Mouse (Mus musculus) bone marrow macrophage, adult 2 months (primary cell): ENCODE measurements around the gene Ugdh. TPM values are rescaled to one million over a fixed set of nuclear protein-coding genes. Genes with fewer than 3 reads are reported as not detected.
A peak's percentile ranks its signal among the peaks of the same experiment; 100 is the strongest.

Experiments used
- H3K27ac ChIP-seq: 2 replicates; pipeline ENCODE4 v1.5.1; 2012; ENCODE audit warnings: low read depth, low read length; ENCODE audit not compliant: insufficient read depth
- H3K4me1 ChIP-seq: 2 replicates; pipeline ENCODE4 v1.6.1; 2012; ENCODE audit warnings: low read length; ENCODE audit not compliant: control insufficient read depth, insufficient read depth
- H3K4me3 ChIP-seq: 2 replicates; pipeline ENCODE4 v1.5.1; 2012; ENCODE audit warnings: mild to moderate bottlenecking, low read length, moderate library complexity; ENCODE audit not compliant: insufficient read depth
- CTCF ChIP-seq: IDR thresholded peaks from 2 replicates; pipeline ENCODE4 v1.5.1; 2012; ENCODE audit warnings: low read depth, mild to moderate bottlenecking, low read length, moderate library complexity
- POLR2A ChIP-seq: IDR thresholded peaks from 2 replicates; pipeline ENCODE4 v1.6.1; 2012; ENCODE audit warnings: mild to moderate bottlenecking, low read depth, low read length, borderline replicate concordance
- polyA plus RNA-seq: library from polyadenylated mRNA; stranded (reverse); fragments of >200 nt; gene quantifications from 2 replicates; pipeline ENCODE4 v1.2.4, GENCODE M21; 2012; ENCODE audit not compliant: missing spikeins, insufficient read depth, insufficient read length

Gene Ugdh
- polyA plus RNA-seq, 1 experiment, result 52.7 TPM

GRCm38 (mm10) chr5:65459454-65459853, 23.7 kb upstream of the Ugdh start:
- Histone ChIP-seq H3K27ac (no peak overlapping the region), H3K4me1 (peaks cover 40% of the 10 kb centered on the region), H3K4me3 (no peak overlapping the region)
- TF ChIP-seq POLR2A (no peak), CTCF (no peak)

DNA sequence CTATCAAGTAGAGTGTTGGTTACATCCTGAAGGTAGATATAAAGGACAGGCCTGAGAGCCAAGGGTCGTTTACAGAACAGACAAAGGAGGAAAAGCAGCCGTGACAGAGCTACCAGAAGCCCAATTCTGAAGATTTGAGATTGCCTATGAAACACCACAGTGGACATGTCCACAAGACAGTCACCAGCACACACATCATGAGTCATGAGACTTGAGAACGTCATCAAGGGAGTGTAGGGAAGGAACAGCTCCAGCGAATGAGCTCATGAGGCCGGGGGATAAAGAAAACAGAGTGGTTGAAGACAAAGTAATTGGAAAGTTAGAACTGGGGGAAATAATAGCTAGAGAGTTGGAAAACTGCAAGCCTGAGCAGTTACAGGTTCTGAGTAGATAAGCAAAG, 22.1 kb upstream of the Ugdh start:
- peak overlapping the region; percentile 52 for H3K27ac ChIP-seq
- no peak for TF ChIP-seq CTCF
- TF ChIP-seq POLR2A, result no peak
- H3K4me3 ChIP-seq, result no peak overlapping the region
- H3K4me1 ChIP-seq, result peaks cover 40% of the 10 kb centered on the region

- Histone ChIP-seq H3K4me1 (peaks cover 40% of the 10 kb centered on the region), H3K27ac (peak overlapping the region; percentile 52), H3K4me3 (no peak overlapping the region)
- TF ChIP-seq POLR2A, result no peak
- TF ChIP-seq CTCF, result no peak
Measured at GRCm38 (mm10) chr5:65457086-65457827, 21.5 kb upstream of the Ugdh start.

DNA sequence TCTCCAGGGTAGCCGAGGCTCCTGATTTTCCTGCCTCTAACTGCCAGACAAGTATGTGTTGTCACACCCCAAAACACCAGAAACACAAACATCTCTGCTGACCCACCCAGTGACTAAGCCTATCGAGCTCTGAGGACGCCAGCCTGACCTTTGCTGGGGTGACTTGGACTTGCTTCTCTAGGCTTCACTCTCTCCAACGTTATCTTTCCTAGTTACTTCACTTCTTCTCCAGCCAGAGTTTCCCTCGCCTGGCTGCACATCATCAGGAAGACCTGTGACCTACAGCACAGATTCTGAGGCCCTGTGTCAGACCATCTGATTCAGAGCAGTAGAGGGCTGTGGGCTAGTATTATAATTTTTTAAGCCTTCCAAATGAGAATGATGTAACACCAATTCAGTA, 19.0 kb upstream of the Ugdh start:
- H3K4me1 ChIP-seq, result peaks cover 40% of the 10 kb centered on the region
- no peak overlapping the region for H3K4me3 ChIP-seq
- TF ChIP-seq POLR2A (no peak), CTCF (no peak)
- no peak overlapping the region for H3K27ac ChIP-seq

GRCm38 (mm10) chr5:65448941-65449340, 13.2 kb upstream of the Ugdh start:
- Histone ChIP-seq H3K4me3 (no peak overlapping the region), H3K27ac (no peak overlapping the region), H3K4me1 (peaks cover 7% of the 10 kb centered on the region)
- TF ChIP-seq POLR2A, result no peak
- TF ChIP-seq CTCF, result no peak

DNA sequence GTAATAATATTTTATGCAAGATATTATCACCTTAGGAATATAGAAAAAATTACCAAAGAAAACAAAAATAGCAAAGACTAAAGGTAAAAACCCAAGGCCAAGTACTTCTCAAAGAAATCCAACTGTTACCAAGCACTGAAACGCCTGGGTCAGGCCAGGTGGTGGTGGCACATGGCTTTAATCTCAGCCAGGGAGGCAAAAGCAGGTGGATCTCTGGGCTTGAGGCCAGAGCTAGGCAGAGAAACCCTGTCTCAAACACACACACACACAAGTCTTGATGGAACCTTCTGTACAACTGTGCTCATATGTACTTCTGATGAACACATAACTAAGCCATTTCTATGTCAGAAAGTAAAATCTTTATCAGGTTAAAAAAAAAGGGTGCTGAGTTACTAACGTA, 12.1 kb upstream of the Ugdh start:
- TF ChIP-seq POLR2A (no peak), CTCF (no peak)
- Histone ChIP-seq H3K27ac (no peak overlapping the region), H3K4me3 (no peak overlapping the region), H3K4me1 (peaks cover 7% of the 10 kb centered on the region)

- TF ChIP-seq CTCF (no peak), POLR2A (no peak)
- Histone ChIP-seq H3K4me3 (no peak overlapping the region), H3K4me1 (peaks cover 7% of the 10 kb centered on the region), H3K27ac (no peak overlapping the region)
Measured at GRCm38 (mm10) chr5:65446756-65447155, 11.0 kb upstream of the Ugdh start.

DNA sequence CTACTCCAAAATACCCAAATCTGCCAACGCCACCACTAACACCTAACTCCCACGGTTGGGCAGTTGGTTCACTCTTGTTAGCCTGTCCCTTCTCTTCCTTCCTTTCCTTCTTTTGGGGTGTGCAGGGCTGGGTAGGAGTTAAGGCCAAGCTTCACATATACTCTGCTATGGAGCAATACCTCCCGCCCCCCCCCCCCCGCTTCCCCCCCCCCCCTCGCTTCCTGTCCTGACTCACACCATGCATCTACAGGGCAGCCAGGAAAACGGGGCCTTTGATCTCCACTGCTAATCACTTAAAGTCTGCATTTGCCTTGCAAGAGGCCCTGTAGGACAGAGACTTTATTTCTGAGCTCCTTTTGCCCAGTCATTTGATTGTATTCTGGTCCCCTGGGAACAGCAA, 9.2 kb upstream of the Ugdh start:
- Histone ChIP-seq H3K4me1 (peaks cover 20% of the 10 kb centered on the region), H3K27ac (0 out of 2 replicates have a peak overlapping the region, but pooled peaks have one; percentile 8), H3K4me3 (no peak overlapping the region)
- no peak for TF ChIP-seq POLR2A

DNA sequence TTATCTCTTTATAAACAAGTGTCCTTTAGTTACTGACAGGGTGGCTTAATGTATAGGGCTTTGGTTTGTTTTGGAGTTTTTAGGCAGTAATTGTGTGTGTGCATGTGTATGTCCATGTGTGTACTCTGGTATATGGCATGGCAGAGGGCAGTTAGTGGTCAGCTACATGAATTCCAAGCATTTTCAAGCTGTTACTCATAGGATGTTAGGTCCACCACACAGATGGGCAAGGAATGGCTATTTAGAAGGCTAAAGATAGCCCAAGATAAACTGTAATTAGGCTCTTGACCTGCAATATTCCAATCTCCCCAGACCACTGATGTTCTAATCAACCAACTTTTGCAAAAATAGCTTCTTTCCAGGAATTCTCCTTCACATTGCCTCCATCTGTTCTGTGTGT, 2.3 kb upstream of the Ugdh start:
- H3K4me3 ChIP-seq, result no peak overlapping the region
- peaks cover 24% of the 10 kb centered on the region for H3K4me1 ChIP-seq
- no peak overlapping the region for H3K27ac ChIP-seq
- TF ChIP-seq CTCF, result no peak
- no peak for TF ChIP-seq POLR2A

DNA sequence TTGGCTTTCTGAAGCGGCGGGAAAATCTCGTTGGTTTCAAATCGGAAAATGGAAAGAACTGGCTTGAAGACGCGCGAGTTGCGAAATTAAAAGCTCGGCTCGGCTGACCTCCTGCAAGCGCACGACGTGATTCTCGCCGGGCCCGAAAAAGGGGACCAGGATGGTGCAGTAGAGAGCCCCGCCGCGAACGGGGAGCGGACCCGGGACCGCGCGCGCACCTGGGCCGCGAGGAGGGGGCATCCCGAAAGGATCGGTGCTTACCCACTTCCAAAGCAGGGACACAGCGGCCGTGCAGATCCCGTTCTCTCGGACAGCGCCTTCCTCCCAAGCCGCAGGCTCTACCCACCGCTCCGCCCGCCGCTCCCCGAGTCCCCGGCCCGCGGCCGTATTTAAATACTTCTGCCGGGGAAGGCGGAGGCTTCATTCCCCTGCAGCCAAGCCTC, 365 bp downstream of the Ugdh start:
- peaks cover 15% of the 10 kb centered on the region for H3K4me1 ChIP-seq
- TF ChIP-seq CTCF, result no peak
- TF ChIP-seq POLR2A, result peak; percentile 71; the same call in 1 of the 2 replicates
- peak overlapping the region; percentile 89 for H3K4me3 ChIP-seq
- H3K27ac ChIP-seq, result peak overlapping the region; percentile 31
